Mouse (Mus musculus) small intestine, adult 2 months (tissue): Measurements from ENCODE around the gene Olfr543. TPM values are rescaled to one million over a fixed set of nuclear protein-coding genes. Genes with fewer than 3 reads are reported as not detected.

Experiments used
- H3K27ac ChIP-seq: fragments of 200-500 bp; 2 replicates; pipeline ENCODE4 v1.5.1; 2012; ENCODE audit warnings: low read depth, low read length, control low read depth, inconsistent platforms; ENCODE audit not compliant: insufficient read depth
- H3K27me3 ChIP-seq: fragments of 200-500 bp; 2 replicates; pipeline ENCODE4 v1.6.1; 2012; ENCODE audit warnings: mild to moderate bottlenecking, moderate library complexity, low read length, inconsistent platforms; ENCODE audit not compliant: control insufficient read depth, insufficient read depth
- H3K36me3 ChIP-seq: fragments of 200-500 bp; 2 replicates; pipeline ENCODE4 v1.6.1; 2012; ENCODE audit warnings: mild to moderate bottlenecking, low read length, control low read depth, inconsistent platforms; ENCODE audit not compliant: control insufficient read depth, insufficient read depth
- H3K4me1 ChIP-seq: fragments of 200-500 bp; 2 replicates; pipeline ENCODE4 v1.6.1; 2012; ENCODE audit warnings: low read length, inconsistent platforms, mixed read lengths; ENCODE audit not compliant: control insufficient read depth, insufficient read depth, insufficient read length
- H3K4me3 ChIP-seq: fragments of 200-500 bp; 2 replicates; pipeline ENCODE4 v1.5.1; 2012; ENCODE audit warnings: low read depth, mild to moderate bottlenecking, control low read depth, inconsistent platforms, low read length, moderate library complexity
- CTCF ChIP-seq: fragments of 200-500 bp; IDR thresholded peaks from 2 replicates; pipeline ENCODE4 v1.5.1; 2012; ENCODE audit warnings: low read depth, mild to moderate bottlenecking, control low read depth, inconsistent platforms, low read length, moderate library complexity, mixed read lengths; ENCODE audit not compliant: insufficient replicate concordance, insufficient read length; ENCODE audit errors: extremely low read depth
- POLR2A ChIP-seq: fragments of 200-500 bp; IDR thresholded peaks from 2 replicates; pipeline ENCODE4 v1.6.1; 2012; ENCODE audit warnings: low read depth, mild to moderate bottlenecking, control low read depth, inconsistent platforms, low read length, moderate library complexity
- WGBS: fragments of 180-500 bp; shearing (Covaris S2); methylation state at CpG from one replicate; pipeline ENCODE4 v1.1.7; 2018; 5-methylcytosine and 5-hydroxymethylcytosine counted together
- polyA plus RNA-seq: library from polyadenylated mRNA; depleted of rRNA; stranded (reverse); fragments of >200 nt; gene quantifications from 2 replicates; pipeline ENCODE4 v1.2.3, GENCODE M21; 2012

Olfr543 gene
- polyA plus RNA-seq, 1 experiment = not detected

DNA sequence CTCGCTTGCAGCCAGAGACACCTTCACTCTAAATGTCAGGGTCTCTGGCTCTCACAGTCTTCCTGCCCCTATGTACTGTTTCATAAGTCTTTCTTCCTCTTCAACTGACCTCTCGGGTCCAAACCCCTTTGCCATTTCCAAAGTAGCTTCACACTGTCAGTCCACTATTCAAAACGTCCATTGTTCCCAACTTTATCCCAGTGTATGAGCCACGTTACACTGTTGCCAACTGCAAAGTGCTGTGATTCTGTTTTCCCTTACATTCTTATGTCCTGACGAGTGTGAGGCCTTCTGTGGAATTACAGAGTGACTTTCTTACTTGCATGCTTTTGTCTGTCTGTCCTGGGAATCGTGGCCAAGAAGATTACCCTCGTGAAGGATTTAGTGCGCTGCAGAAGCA is 13.9 kb downstream of the Olfr543 start:
- Histone ChIP-seq H3K27me3 (no peaks in the 10 kb centered on the region), H3K27ac (no peak overlapping the region), H3K36me3 (peaks cover 42% of the 10 kb centered on the region), H3K4me3 (no peak overlapping the region), H3K4me1 (no peaks in the 10 kb centered on the region)
- 89% methylated on average over 8 of the region's 8 CpGs for WGBS
- TF ChIP-seq POLR2A = no peak
- no peak for TF ChIP-seq CTCF

DNA sequence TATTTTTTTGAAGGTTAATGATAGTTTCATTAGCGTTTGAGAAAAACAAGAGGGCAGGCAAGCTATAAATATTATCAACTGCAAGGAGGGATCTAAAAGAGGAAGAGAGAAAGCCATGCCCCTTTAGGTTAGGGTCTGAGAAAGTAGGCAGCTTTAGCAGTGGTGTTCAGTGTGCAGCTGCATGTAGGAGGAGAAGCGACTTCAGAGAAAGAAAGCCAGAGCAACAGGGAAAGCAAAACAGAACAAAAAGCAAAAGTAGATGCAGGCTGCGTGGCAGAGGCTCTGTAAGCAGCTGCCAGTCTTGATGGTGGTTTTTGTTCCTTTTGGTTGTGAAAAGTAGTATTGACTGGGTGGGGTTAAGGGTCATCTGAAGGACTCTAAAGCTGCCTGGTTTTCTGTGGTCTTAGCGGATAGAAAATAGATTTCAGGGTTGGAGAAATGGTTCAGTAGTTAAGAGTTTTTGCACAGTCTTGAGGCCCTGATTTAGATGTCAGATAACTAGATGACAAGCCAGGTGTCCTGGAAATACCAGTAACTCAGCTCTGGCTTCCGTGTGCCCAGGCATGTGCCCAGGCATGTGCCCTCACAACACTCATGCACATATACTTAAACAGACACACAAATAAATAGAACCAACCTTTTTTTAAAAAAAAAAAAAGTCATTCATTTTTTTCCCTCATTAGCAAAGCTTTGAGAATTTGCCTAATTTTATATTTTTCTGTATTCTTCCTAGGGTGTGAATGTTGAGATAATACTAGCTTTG is 22.7 kb downstream of the Olfr543 start:
- H3K27me3 ChIP-seq = no peaks in the 10 kb centered on the region
- TF ChIP-seq CTCF (no peak), POLR2A (no peak)
- no peaks in the 10 kb centered on the region for H3K4me1 ChIP-seq
- H3K4me3 ChIP-seq = no peak overlapping the region
- 86% methylated on average over 5 of the region's 5 CpGs for WGBS
- H3K27ac ChIP-seq = no peak overlapping the region
- H3K36me3 ChIP-seq = peaks cover 59% of the 10 kb centered on the region

GRCm38 (mm10) chr7:102446438-102446837 is 35.0 kb downstream of the Olfr543 start:
- no peak overlapping the region for H3K27ac ChIP-seq
- peaks cover 28% of the 10 kb centered on the region for H3K36me3 ChIP-seq

DNA sequence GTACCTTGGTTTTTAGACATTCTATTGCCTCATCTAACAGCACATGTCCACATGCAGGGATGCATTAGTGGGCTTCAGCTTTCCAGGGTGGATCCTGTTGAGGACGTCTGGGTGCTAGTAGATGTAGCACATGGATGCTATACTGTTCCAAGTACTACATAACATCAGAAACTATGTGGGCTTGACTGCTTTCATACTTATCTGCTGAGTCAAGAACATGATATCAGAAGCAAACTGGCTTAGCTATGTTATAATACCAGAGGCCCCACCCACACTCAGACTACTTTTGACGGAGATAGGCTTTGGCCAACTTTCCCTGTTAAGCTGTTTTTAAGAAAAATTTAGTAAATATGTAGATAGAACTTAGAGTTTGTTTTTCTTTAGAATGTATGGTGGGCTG is 37.2 kb downstream of the Olfr543 start:
- TF ChIP-seq POLR2A (no peak), CTCF (no peak)
- 63% methylated on average over 2 of the region's 2 CpGs for WGBS
- H3K27me3 ChIP-seq = no peaks in the 10 kb centered on the region
- H3K27ac ChIP-seq = no peak overlapping the region
- H3K36me3 ChIP-seq = peaks cover 15% of the 10 kb centered on the region
- H3K4me3 ChIP-seq = no peak overlapping the region
- 0 out of 2 replicates have a peak, but pooled peaks cover 2% of the 10 kb centered on the region for H3K4me1 ChIP-seq

More at GRCm38 (mm10) chr7:102446438-102446837, 35.0 kb downstream of the Olfr543 start:
- WGBS = 91% methylated on average over 9 of the region's 9 CpGs
- Histone ChIP-seq H3K4me3 (no peak overlapping the region), H3K27me3 (no peaks in the 10 kb centered on the region), H3K4me1 (0 out of 2 replicates have a peak, but pooled peaks cover 2% of the 10 kb centered on the region)
- TF ChIP-seq POLR2A (no peak), CTCF (no peak)

GRCm38 (mm10) chr7:102442432-102442831 is 39.0 kb downstream of the Olfr543 start:
- TF ChIP-seq POLR2A (no peak), CTCF (no peak)
- H3K27ac ChIP-seq = no peak overlapping the region
- no peaks in the 10 kb centered on the region for H3K27me3 ChIP-seq
- 0 out of 2 replicates have a peak, but pooled peaks cover 2% of the 10 kb centered on the region for H3K4me1 ChIP-seq
- peaks cover 8% of the 10 kb centered on the region for H3K36me3 ChIP-seq
- H3K4me3 ChIP-seq = peak overlapping the region; percentile 94
- 0% methylated on average over 4 of the region's 4 CpGs for WGBS

DNA sequence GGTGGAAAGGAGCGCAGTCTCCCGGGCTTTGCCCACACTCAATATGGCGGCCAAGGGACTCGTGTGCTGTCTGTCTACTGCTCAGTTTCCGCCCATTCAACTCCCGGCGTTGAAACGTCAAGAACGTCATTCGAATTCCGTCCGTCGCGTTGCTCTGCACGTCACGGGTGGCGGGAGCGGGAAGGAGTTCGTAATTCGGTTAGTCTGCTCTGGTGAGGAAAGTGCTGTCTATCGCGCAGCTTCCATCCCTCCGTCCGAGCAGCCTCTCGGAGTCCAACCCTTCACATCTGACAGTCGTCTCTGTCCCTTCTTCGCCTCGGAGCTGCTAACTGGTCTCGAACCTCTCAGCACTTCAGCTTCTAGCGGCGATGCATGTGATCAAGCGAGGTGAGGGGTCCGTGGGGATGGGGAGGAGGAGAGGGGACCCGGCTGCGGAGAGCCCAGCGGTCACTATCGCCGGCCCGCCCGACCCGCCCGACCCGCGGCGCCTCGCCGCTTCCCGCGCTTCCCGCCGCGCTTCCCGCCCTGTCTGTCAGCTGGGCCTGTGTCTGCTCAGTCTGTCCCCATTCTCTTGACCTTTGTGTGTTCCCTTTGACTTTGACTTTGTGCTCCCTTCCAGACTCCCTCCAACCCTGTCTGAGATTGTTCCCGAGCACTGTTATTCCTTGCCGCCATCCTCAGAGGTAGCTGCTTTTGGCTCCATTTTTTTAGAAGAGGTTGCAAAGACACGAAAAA is 39.7 kb downstream of the Olfr543 start, which contains the start of gene Rrm1:
Gene Rrm1, plus strand, starts transcription at position 39 of the 735 bp plus-strand sequence.
- under 1% methylated on average over 56 of the region's 56 CpGs for WGBS
- peak within 1 kb of the TSS; percentile 50; the same call in 1 of the 2 replicates for H3K27ac ChIP-seq

More for the DNA sequence above, 39.7 kb downstream of the Olfr543 start, which contains the start of gene Rrm1:
- H3K4me3 ChIP-seq = peak within 1 kb of the TSS; percentile 94
- TF ChIP-seq POLR2A (0 out of 2 replicates have a peak, but pooled peaks have one; percentile 21), CTCF (no peak)
- peaks cover 6% of the 10 kb centered on the region for H3K36me3 ChIP-seq
- H3K4me1 ChIP-seq = 0 out of 2 replicates have a peak, but pooled peaks cover 2% of the 10 kb centered on the region
- no peaks in the 10 kb centered on the region for H3K27me3 ChIP-seq
